Mouse (Mus musculus): ENCODE measurements around the gene Tnfsf9.

DNA sequence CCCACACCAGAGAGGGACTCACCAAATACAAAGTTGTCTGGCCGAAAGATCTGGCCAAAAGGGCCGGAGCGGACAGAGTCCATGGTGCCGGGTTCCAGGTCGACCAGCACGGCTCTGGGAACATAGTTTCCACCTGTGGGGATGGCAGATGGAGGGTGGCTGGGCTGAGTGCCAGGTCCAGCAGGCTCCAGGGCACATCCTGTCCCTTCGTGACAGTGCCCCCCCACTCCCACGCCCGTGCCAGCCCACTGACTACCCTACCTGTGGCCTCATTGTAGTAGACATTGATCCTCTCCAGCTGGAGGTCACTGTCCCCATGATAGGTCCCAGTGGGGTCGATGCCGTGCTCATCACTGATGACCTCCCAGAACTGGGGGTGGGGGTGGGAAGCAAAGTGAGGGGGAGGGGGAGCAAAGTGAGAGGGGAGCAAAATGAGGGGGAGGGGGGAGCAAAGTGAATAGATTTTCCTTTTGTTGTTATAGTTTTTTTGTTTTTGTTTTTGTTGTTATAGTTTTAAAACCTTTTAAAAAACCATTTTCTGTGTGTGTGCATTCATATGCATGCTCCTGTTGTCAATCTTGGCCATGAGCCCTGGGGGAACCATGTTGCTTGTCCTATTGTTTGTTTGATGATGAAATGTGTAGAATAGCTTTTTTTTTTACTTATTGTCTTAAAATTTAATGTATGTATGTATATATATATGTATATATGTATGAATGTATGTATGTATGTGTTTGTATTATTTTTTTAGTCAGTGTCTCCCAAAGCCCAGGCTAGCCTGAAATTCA, 19.0 kb upstream of the Tnfsf9 start:
- TF ChIP-seq GATA1 (IDR thresholded peaks at IDR 0.05; ENCODE audit: low read length) (no peak), TAL1 (IDR thresholded peaks at IDR 0.05; ENCODE audit: low read length) (no peak)
